10 mouse cellular contexts compared by ENCODE assay signal in the genomic region with DNA sequence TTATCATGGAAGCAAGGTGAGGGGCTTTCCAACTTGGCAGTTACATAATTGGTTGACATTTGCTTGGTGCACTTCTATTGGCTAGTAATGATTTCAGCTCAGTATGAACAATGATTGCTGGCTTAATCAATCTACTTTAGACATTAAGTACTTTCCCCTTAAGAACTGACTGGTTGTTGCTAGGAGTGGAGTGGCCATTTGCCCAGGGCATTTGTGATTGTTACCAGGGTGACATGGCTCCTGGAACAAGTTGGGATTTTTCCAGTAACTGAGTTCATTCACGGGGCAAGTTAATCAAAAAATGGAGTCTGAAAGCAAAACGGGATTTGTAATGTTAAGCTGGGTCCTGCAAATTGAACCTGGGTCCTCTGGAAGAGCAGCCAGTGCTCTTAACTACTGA. TPM values are rescaled to one million over a fixed set of nuclear protein-coding genes. Genes with fewer than 3 reads are reported as not detected.
DNase-seq lines count a peak whose midpoint lies in the region; ATAC-seq and TF ChIP-seq lines count a peak whose summit lies in the region.
"Had no signal": no experiment of that assay in that cellular context is flagged by ENCODE, and none has a peak within 500 bp of the region (broad histone marks: within the 10 kb centered on the region; RNA-seq: fewer than 3 reads in every experiment).

No protein-coding gene starts in this region.

- intact Hi-C loops in heart, postnatal 36 days (cut with DNase I), result no loop called here

- peak; percentile 40 for DNase-seq in hindbrain, embryonic 14.5 days (ENCODE audit: low spot score)
- no peak for DNase-seq in hindbrain, embryonic 11.5 days (ENCODE audit: low spot score)
- DNase-seq in midbrain, postnatal 0 days (ENCODE audit: low spot score), result peak; percentile 59
- DNase-seq in midbrain, embryonic 10.5 days (ENCODE audit: low spot score), result no peak
- peak; percentile 32 to 43 for DNase-seq in heart, postnatal 36 days
- DNase-seq in urinary bladder, postnatal 36 days (ENCODE audit: low spot score in 2 of 2), result no peak
- DNase-seq: thymus, postnatal 36 days had no signal

- H3K4me1 ChIP-seq in hindbrain, embryonic 14.5 days (replicated peaks; ENCODE audit: control insufficient read depth, insufficient read depth, low read length), result no peaks in the 10 kb centered on the region
- H3K4me1 ChIP-seq in hindbrain, embryonic 11.5 days (replicated peaks; ENCODE audit: control insufficient read depth, insufficient read depth, low read length), result no peaks in the 10 kb centered on the region
- H3K4me1 ChIP-seq in midbrain, postnatal 0 days (ENCODE audit: insufficient read depth, low read length), result no peaks in the 10 kb centered on the region
- peaks cover 11% of the 10 kb centered on the region for H3K4me1 ChIP-seq in midbrain, embryonic 10.5 days
- no peaks in the 10 kb centered on the region for H3K4me1 ChIP-seq in neural tube, embryonic 14.5 days (ENCODE audit: control insufficient read depth, insufficient read depth, low read length)
- H3K4me1 ChIP-seq: limb, embryonic 15.5 days had no signal

- ATAC-seq in hindbrain, embryonic 14.5 days (ENCODE audit: low FRiP score), result peak; percentile 57; the same call in 1 of the 2 replicates
- ATAC-seq in hindbrain, embryonic 11.5 days (ENCODE audit: low FRiP score), result no peak
- ATAC-seq in midbrain, postnatal 0 days (ENCODE audit: low FRiP score), result no peak
- peak; percentile 72; the same call in 1 of the 2 replicates for ATAC-seq in neural tube, embryonic 14.5 days (ENCODE audit: low read depth)

- 47% methylated on average over 2 of the region's 2 CpGs for WGBS in hindbrain, embryonic 14.5 days
- 56% methylated on average over 2 of the region's 2 CpGs for WGBS in hindbrain, embryonic 11.5 days
- 53% methylated on average over 2 of the region's 2 CpGs for WGBS in midbrain, postnatal 0 days
- 81% methylated on average over 2 of the region's 2 CpGs for WGBS in midbrain, embryonic 10.5 days
- WGBS in neural tube, embryonic 14.5 days, result 24% methylated on average over 2 of the region's 2 CpGs

- TF ChIP-seq CTCF in midbrain, postnatal 0 days (IDR thresholded peaks at IDR 0.05), result no peak

- H3K9me3 ChIP-seq in hindbrain, embryonic 14.5 days (ENCODE audit: control insufficient read depth, low read length), result no peaks in the 10 kb centered on the region
- H3K9me3 ChIP-seq in hindbrain, embryonic 11.5 days (ENCODE audit: control insufficient read depth, low read length), result no peaks in the 10 kb centered on the region
- no peaks in the 10 kb centered on the region for H3K9me3 ChIP-seq in midbrain, postnatal 0 days (ENCODE audit: low read length)
- H3K9me3 ChIP-seq in midbrain, embryonic 10.5 days (replicated peaks), result no peaks in the 10 kb centered on the region
- no peaks in the 10 kb centered on the region for H3K9me3 ChIP-seq in neural tube, embryonic 14.5 days (ENCODE audit: control insufficient read depth, low read length)
- H3K9me3 ChIP-seq: limb, embryonic 15.5 days had no signal

- no peak overlapping the region for H3K4me3 ChIP-seq in hindbrain, embryonic 14.5 days (replicated peaks; ENCODE audit: low read length)
- H3K4me3 ChIP-seq in hindbrain, embryonic 11.5 days (ENCODE audit: low read depth, low read length), result no peak overlapping the region
- no peak overlapping the region for H3K4me3 ChIP-seq in midbrain, postnatal 0 days (ENCODE audit: low read depth, low read length)
- H3K4me3 ChIP-seq in midbrain, embryonic 10.5 days, result no peak overlapping the region
- H3K4me3 ChIP-seq in neural tube, embryonic 14.5 days (ENCODE audit: low read depth, low read length), result no peak overlapping the region
- H3K4me3 ChIP-seq: limb, embryonic 15.5 days had no signal

- H3K36me3 ChIP-seq in hindbrain, embryonic 14.5 days (replicated peaks; ENCODE audit: control insufficient read depth, insufficient read depth), result no peaks in the 10 kb centered on the region
- no peaks in the 10 kb centered on the region for H3K36me3 ChIP-seq in hindbrain, embryonic 11.5 days (ENCODE audit: control insufficient read depth, insufficient read depth, low read length)
- no peaks in the 10 kb centered on the region for H3K36me3 ChIP-seq in midbrain, postnatal 0 days (ENCODE audit: insufficient read depth, low read length)
- no peaks in the 10 kb centered on the region for H3K36me3 ChIP-seq in midbrain, embryonic 10.5 days
- H3K36me3 ChIP-seq in neural tube, embryonic 14.5 days (ENCODE audit: control insufficient read depth, insufficient read depth, low read length), result no peaks in the 10 kb centered on the region
- H3K36me3 ChIP-seq: limb, embryonic 15.5 days had no signal

- no peak overlapping the region for H3K27ac ChIP-seq in hindbrain, embryonic 14.5 days
- no peak overlapping the region for H3K27ac ChIP-seq in hindbrain, embryonic 11.5 days (ENCODE audit: low read depth, low read length)
- no peak overlapping the region for H3K27ac ChIP-seq in midbrain, postnatal 0 days (ENCODE audit: low read depth, low read length)
- no peak overlapping the region for H3K27ac ChIP-seq in midbrain, embryonic 10.5 days (replicated peaks)
- no peak overlapping the region for H3K27ac ChIP-seq in neural tube, embryonic 14.5 days (ENCODE audit: low read depth, low read length)
- H3K27ac ChIP-seq: kidney, postnatal 0 days; limb, embryonic 15.5 days had no signal

- H3K9ac ChIP-seq in hindbrain, embryonic 14.5 days, result no peak overlapping the region
- H3K9ac ChIP-seq in hindbrain, embryonic 11.5 days (ENCODE audit: low read depth, low read length), result no peak overlapping the region
- no peak overlapping the region for H3K9ac ChIP-seq in midbrain, postnatal 0 days (replicated peaks; ENCODE audit: low read length, poor library complexity, severe bottlenecking)
- H3K9ac ChIP-seq in neural tube, embryonic 14.5 days (replicated peaks; ENCODE audit: low read depth, low read length), result no peak overlapping the region
- H3K9ac ChIP-seq: limb, embryonic 15.5 days had no signal

- no peak overlapping the region for H3K4me2 ChIP-seq in hindbrain, embryonic 14.5 days (replicated peaks)
- no peak overlapping the region for H3K4me2 ChIP-seq in hindbrain, embryonic 11.5 days (replicated peaks; ENCODE audit: low read depth, low read length)
- no peak overlapping the region for H3K4me2 ChIP-seq in midbrain, postnatal 0 days (ENCODE audit: low read depth, low read length, poor library complexity, severe bottlenecking)
- no peak overlapping the region for H3K4me2 ChIP-seq in neural tube, embryonic 14.5 days (ENCODE audit: low read depth, low read length)
- H3K4me2 ChIP-seq: limb, embryonic 15.5 days had no signal

- no peaks in the 10 kb centered on the region for H3K27me3 ChIP-seq in hindbrain, embryonic 14.5 days (ENCODE audit: control insufficient read depth, insufficient read depth, low read length)
- H3K27me3 ChIP-seq in hindbrain, embryonic 11.5 days (ENCODE audit: control insufficient read depth, insufficient read depth, low read length), result no peaks in the 10 kb centered on the region
- no peaks in the 10 kb centered on the region; the same call in 1 of the 2 replicates for H3K27me3 ChIP-seq in midbrain, postnatal 0 days (ENCODE audit: insufficient read depth, low read length)
- no peaks in the 10 kb centered on the region for H3K27me3 ChIP-seq in midbrain, embryonic 10.5 days (ENCODE audit: low read depth, poor library complexity, severe bottlenecking)
- no peaks in the 10 kb centered on the region for H3K27me3 ChIP-seq in neural tube, embryonic 14.5 days (ENCODE audit: control insufficient read depth, insufficient read depth, low read length)
- H3K27me3 ChIP-seq: limb, embryonic 15.5 days had no signal

RNA-seq across cellular contexts. Expression of a gene that starts 15.8 kb away (rescaled TPM):
- polyA plus RNA-seq in hindbrain, embryonic 14.5 days (2014; fragmentation: Nextera tagmentation; extraction: Ambion mirVana), result 0.41 and 0.47 TPM in 2 replicates
- 1.1 and 1.6 TPM in 2 replicates for polyA plus RNA-seq in hindbrain, embryonic 11.5 days (2014; fragmentation: Nextera tagmentation; extraction: Ambion mirVana)
- total RNA-seq in midbrain, postnatal 0 days (2014; rRNA removed), result 0.05 TPM in 2 replicates
- 0.11 and 0.12 TPM in 2 replicates for polyA plus RNA-seq in midbrain, postnatal 0 days (2015; fragmentation: Nextera tagmentation; extraction: Ambion mirVana)
- 0.36 and 0.39 TPM in 2 replicates for polyA plus RNA-seq in midbrain, embryonic 10.5 days (2016; fragmentation: Nextera tagmentation; extraction: Ambion mirVana)
- 100 to 1,000 TPM; 133 to 143 TPM for total RNA-seq in heart, postnatal 36 days (2021)
- 0.12 and 0.13 TPM in 2 replicates for polyA plus RNA-seq in neural tube, embryonic 14.5 days (2014; fragmentation: Nextera tagmentation; extraction: Ambion mirVana)

Comparison
In these comparisons a context has a peak if more than half of its experiments do, and no peak if none do; other contexts are left out.
1. ATAC-seq: peak in hindbrain, embryonic 14.5 days (single experiment) and neural tube, embryonic 14.5 days (single experiment); none in hindbrain, embryonic 11.5 days (single experiment) and midbrain, postnatal 0 days (single experiment).
2. DNase-seq: peak in hindbrain, embryonic 14.5 days (single experiment), midbrain, postnatal 0 days (single experiment) and heart, postnatal 36 days (2 of 2); none in hindbrain, embryonic 11.5 days (single experiment), midbrain, embryonic 10.5 days (single experiment) and urinary bladder, postnatal 36 days (0 of 2).